Mouse (Mus musculus): ENCODE results near the gene Rnf31. TPM values are rescaled to one million over a fixed set of nuclear protein-coding genes. Genes with fewer than 3 reads are reported as not detected.
A peak's percentile ranks its signal among the peaks of the same experiment; 100 is the strongest.

Rnf31 gene
- total and polyA plus RNA-seq, 2 experiments from 2014 or later: 13.6 to 15.0 TPM

GRCm38 (mm10) chr14:55608339-55608738 lies 16.8 kb downstream of the Rnf31 start:
- Histone ChIP-seq H3K27me3 (ENCODE audit: control insufficient read depth, insufficient read depth, low read length) (no peaks in the 10 kb centered on the region), H3K9me3 (replicated peaks; ENCODE audit: control insufficient read depth, low read length) (no peaks in the 10 kb centered on the region), H3K9ac (replicated peaks; ENCODE audit: low read depth, low read length) (no peak overlapping the region), H3K27ac (ENCODE audit: low read depth) (no peak overlapping the region), H3K4me1 (ENCODE audit: control insufficient read depth, insufficient read depth) (peaks cover 3% of the 10 kb centered on the region; the same call in 1 of the 2 replicates), H3K4me2 (ENCODE audit: low read depth, low read length) (no peak overlapping the region), H3K4me3 (ENCODE audit: low read depth, low read length) (no peak overlapping the region), H3K36me3 (replicated peaks; ENCODE audit: control insufficient read depth, insufficient read depth, low read length) (peaks cover 55% of the 10 kb centered on the region)
- ATAC-seq (ENCODE audit: insufficient read depth, low read depth) (no peak), DNase-seq (ENCODE audit: low spot score) (no peak)
- no peak for TF ChIP-seq CTCF (IDR thresholded peaks at IDR 0.05; ENCODE audit: low read depth)
- WGBS: 92% methylated on average over 6 of the region's 6 CpGs

GRCm38 (mm10) chr14:55613346-55613745 lies 21.8 kb downstream of the Rnf31 start:
- no peak for DNase-seq (ENCODE audit: low spot score)
- Histone ChIP-seq H3K9me3 (replicated peaks; ENCODE audit: control insufficient read depth, low read length) (no peaks in the 10 kb centered on the region), H3K27ac (ENCODE audit: low read depth) (no peak overlapping the region), H3K36me3 (replicated peaks; ENCODE audit: control insufficient read depth, insufficient read depth, low read length) (peaks cover 25% of the 10 kb centered on the region), H3K4me1 (ENCODE audit: control insufficient read depth, insufficient read depth) (no peaks in the 10 kb centered on the region), H3K4me3 (ENCODE audit: low read depth, low read length) (no peak overlapping the region), H3K9ac (replicated peaks; ENCODE audit: low read depth, low read length) (no peak overlapping the region), H3K27me3 (ENCODE audit: control insufficient read depth, insufficient read depth, low read length) (no peaks in the 10 kb centered on the region), H3K4me2 (ENCODE audit: low read depth, low read length) (no peak overlapping the region)
- WGBS: 21% methylated on average over 6 of the region's 6 CpGs
- ATAC-seq (ENCODE audit: insufficient read depth, low read depth): no peak
- TF ChIP-seq CTCF (IDR thresholded peaks at IDR 0.05; ENCODE audit: low read depth) (no peak), EP300 (IDR thresholded peaks at IDR 0.05; ENCODE audit: low read depth) (no peak)

- H3K4me2 ChIP-seq (ENCODE audit: low read depth, low read length): no peak overlapping the region
- no peak for TF ChIP-seq CTCF (IDR thresholded peaks at IDR 0.05; ENCODE audit: low read depth)
- TF ChIP-seq EP300 (IDR thresholded peaks at IDR 0.05; ENCODE audit: low read depth): no peak
- no peaks in the 10 kb centered on the region for H3K27me3 ChIP-seq (ENCODE audit: control insufficient read depth, insufficient read depth, low read length)
These were observed 23.2 kb downstream of the Rnf31 start for GRCm38 (mm10) chr14:55614565-55615178.

GRCm38 (mm10) chr14:55615876-55616275 lies 24.4 kb downstream of the Rnf31 start:
- no peak overlapping the region for H3K4me2 ChIP-seq (ENCODE audit: low read depth, low read length)
- H3K36me3 ChIP-seq (replicated peaks; ENCODE audit: control insufficient read depth, insufficient read depth, low read length): peaks cover 1% of the 10 kb centered on the region; the same call in 1 of the 2 replicates
- no peaks in the 10 kb centered on the region; the same call in 1 of the 2 replicates for H3K4me1 ChIP-seq (ENCODE audit: control insufficient read depth, insufficient read depth)
- DNase-seq (ENCODE audit: low spot score) (no peak), ATAC-seq (ENCODE audit: insufficient read depth, low read depth) (no peak)
- WGBS: 49% methylated on average over 2 of the region's 2 CpGs
- no peak overlapping the region for H3K9ac ChIP-seq (replicated peaks; ENCODE audit: low read depth, low read length)
- H3K4me3 ChIP-seq (ENCODE audit: low read depth, low read length): no peak overlapping the region
- H3K9me3 ChIP-seq (replicated peaks; ENCODE audit: control insufficient read depth, low read length): no peaks in the 10 kb centered on the region
- H3K27me3 ChIP-seq (ENCODE audit: control insufficient read depth, insufficient read depth, low read length): no peaks in the 10 kb centered on the region
- no peak for TF ChIP-seq CTCF (IDR thresholded peaks at IDR 0.05; ENCODE audit: low read depth)
- TF ChIP-seq EP300 (IDR thresholded peaks at IDR 0.05; ENCODE audit: low read depth): no peak
- no peak overlapping the region for H3K27ac ChIP-seq (ENCODE audit: low read depth)

More at GRCm38 (mm10) chr14:55614565-55615178, 23.2 kb downstream of the Rnf31 start:
- no peaks in the 10 kb centered on the region for H3K9me3 ChIP-seq (replicated peaks; ENCODE audit: control insufficient read depth, low read length)
- 62% methylated on average over 7 of the region's 7 CpGs for WGBS
- H3K4me1 ChIP-seq (ENCODE audit: control insufficient read depth, insufficient read depth): no peaks in the 10 kb centered on the region; the same call in 1 of the 2 replicates
- no peak overlapping the region for H3K27ac ChIP-seq (ENCODE audit: low read depth)
- no peak for ATAC-seq (ENCODE audit: insufficient read depth, low read depth)
- no peak overlapping the region for H3K9ac ChIP-seq (replicated peaks; ENCODE audit: low read depth, low read length)
- peaks cover 12% of the 10 kb centered on the region for H3K36me3 ChIP-seq (replicated peaks; ENCODE audit: control insufficient read depth, insufficient read depth, low read length)
- DNase-seq (ENCODE audit: low spot score): no peak
- H3K4me3 ChIP-seq (ENCODE audit: low read depth, low read length): no peak overlapping the region

GRCm38 (mm10) chr14:55616844-55617243 lies 25.3 kb downstream of the Rnf31 start:
- ATAC-seq (ENCODE audit: insufficient read depth, low read depth): no peak
- Histone ChIP-seq H3K9me3 (replicated peaks; ENCODE audit: control insufficient read depth, low read length) (no peaks in the 10 kb centered on the region), H3K27ac (ENCODE audit: low read depth) (no peak overlapping the region), H3K4me2 (ENCODE audit: low read depth, low read length) (no peak overlapping the region), H3K27me3 (ENCODE audit: control insufficient read depth, insufficient read depth, low read length) (no peaks in the 10 kb centered on the region), H3K36me3 (replicated peaks; ENCODE audit: control insufficient read depth, insufficient read depth, low read length) (no peaks in the 10 kb centered on the region), H3K4me1 (ENCODE audit: control insufficient read depth, insufficient read depth) (no peaks in the 10 kb centered on the region; the same call in 1 of the 2 replicates), H3K9ac (replicated peaks; ENCODE audit: low read depth, low read length) (no peak overlapping the region), H3K4me3 (ENCODE audit: low read depth, low read length) (no peak overlapping the region)
- WGBS: 76% methylated on average over 2 of the region's 2 CpGs
- TF ChIP-seq CTCF (IDR thresholded peaks at IDR 0.05; ENCODE audit: low read depth) (no peak), EP300 (IDR thresholded peaks at IDR 0.05; ENCODE audit: low read depth) (no peak)
- DNase-seq (ENCODE audit: low spot score): no peak

- ATAC-seq (ENCODE audit: insufficient read depth, low read depth) (peak; percentile 88), DNase-seq (ENCODE audit: low spot score) (peak; percentile 76)
- WGBS: 13% methylated on average over 21 of the region's 21 CpGs
- H3K9me3 ChIP-seq (replicated peaks; ENCODE audit: control insufficient read depth, low read length): no peaks in the 10 kb centered on the region
- H3K4me2 ChIP-seq (ENCODE audit: low read depth, low read length): peak within 1 kb of the TSS; percentile 48
- TF ChIP-seq CTCF (IDR thresholded peaks at IDR 0.05; ENCODE audit: low read depth): peak; percentile 43
- no peak for TF ChIP-seq EP300 (IDR thresholded peaks at IDR 0.05; ENCODE audit: low read depth)
- H3K4me1 ChIP-seq (ENCODE audit: control insufficient read depth, insufficient read depth): no peaks in the 10 kb centered on the region; the same call in 1 of the 2 replicates
- H3K9ac ChIP-seq (replicated peaks; ENCODE audit: low read depth, low read length): no peak within 1 kb of the TSS
- no peaks in the 10 kb centered on the region for H3K27me3 ChIP-seq (ENCODE audit: control insufficient read depth, insufficient read depth, low read length)
- H3K36me3 ChIP-seq (replicated peaks; ENCODE audit: control insufficient read depth, insufficient read depth, low read length): no peaks in the 10 kb centered on the region
- H3K4me3 ChIP-seq (ENCODE audit: low read depth, low read length): peak within 1 kb of the TSS; percentile 14; the same call in 1 of the 2 replicates
- H3K27ac ChIP-seq (ENCODE audit: low read depth): no peak within 1 kb of the TSS
These were observed 26.3 kb downstream of the Rnf31 start, which contains the start of gene Rec8 for GRCm38 (mm10) chr14:55617822-55618221. Rec8 (plus strand) TSS chr14:55618037.

Data from heart, postnatal 0 days (tissue).